Mouse (Mus musculus) intestine, embryonic 16.5 days (tissue): Measurements from ENCODE around the gene Zfp131. TPM values are rescaled to one million over a fixed set of nuclear protein-coding genes. Genes with fewer than 3 reads are reported as not detected.

ENCODE experiments used
- ATAC-seq: fragments of 200-750 bp; cut with Nextera tagmentation; 2 replicates; pipeline ENCODE4 v1.8.0; 2017; ENCODE audit warnings: moderate TSS enrichment, moderate library complexity
- H3K27ac ChIP-seq: fragments of 300-500 bp; sonication (generic); 2 replicates; pipeline ENCODE4 v1.5.1; 2014; ENCODE audit warnings: mild to moderate bottlenecking, low read length
- H3K27me3 ChIP-seq: fragments of 300-500 bp; sonication (generic); replicated peaks from 2 replicates; pipeline ENCODE4 v1.6.1; 2014; ENCODE audit warnings: low read length, control low read depth, mixed read lengths; ENCODE audit not compliant: control insufficient read depth, insufficient read depth
- H3K36me3 ChIP-seq: fragments of 300-500 bp; sonication (generic); 2 replicates; pipeline ENCODE4 v1.6.1; 2014; ENCODE audit warnings: low read length, control low read depth; ENCODE audit not compliant: control insufficient read depth, insufficient read depth
- H3K4me1 ChIP-seq: fragments of 300-500 bp; sonication (generic); 2 replicates; pipeline ENCODE4 v1.6.1; 2014; ENCODE audit warnings: low read length, control low read depth, mixed read lengths; ENCODE audit not compliant: control insufficient read depth, insufficient read depth
- H3K4me2 ChIP-seq: fragments of 300-500 bp; sonication (generic); 2 replicates; pipeline ENCODE4 v1.6.1; 2014; ENCODE audit warnings: low read depth, low read length, control low read depth
- H3K4me3 ChIP-seq: fragments of 300-500 bp; sonication (generic); 2 replicates; pipeline ENCODE4 v1.5.1; 2014; ENCODE audit warnings: mild to moderate bottlenecking, low read length
- H3K9ac ChIP-seq: fragments of 300-500 bp; sonication (generic); 2 replicates; pipeline ENCODE4 v1.6.1; 2014; ENCODE audit warnings: low read depth, low read length
- H3K9me3 ChIP-seq: fragments of 300-500 bp; sonication (generic); 2 replicates; pipeline ENCODE4 v1.6.1; 2016; ENCODE audit warnings: low read length, control low read depth; ENCODE audit not compliant: control insufficient read depth
- WGBS: fragments of 180-500 bp; shearing (Covaris S2); extraction: QIAGEN DNeasy Blood & Tissue Kit; methylation state at CpG from one replicate; pipeline ENCODE4 v1.1.7; 2014; 5-methylcytosine and 5-hydroxymethylcytosine counted together
- polyA plus RNA-seq: library from polyadenylated mRNA; unstranded; fragments of >200 nt; fragmentation: Nextera tagmentation; extraction: Ambion mirVana; gene quantifications from 2 replicates; pipeline ENCODE4 v1.2.1, GENCODE M21; 2015

Zfp131 gene
- polyA plus RNA-seq, 1 experiment from 2014 or later: 21.4 TPM

GRCm38 (mm10) chr13:119755681-119756471, 34.8 kb downstream of the Zfp131 start, which contains the start of gene Nim1k:
Gene Nim1k (minus strand): TSS chr13:119755882.
- Histone ChIP-seq H3K4me2 (peak within 1 kb of the TSS; percentile 74), H3K9ac (peak within 1 kb of the TSS; percentile 62), H3K27me3 (no peaks in the 10 kb centered on the region), H3K4me1 (peaks cover 12% of the 10 kb centered on the region), H3K4me3 (peak within 1 kb of the TSS; percentile 53), H3K36me3 (no peaks in the 10 kb centered on the region), H3K9me3 (no peaks in the 10 kb centered on the region), H3K27ac (peak within 1 kb of the TSS; percentile 33; the same call in 1 of the 2 replicates)
- ATAC-seq: peak; percentile 95
- 2% methylated on average over 43 of the region's 43 CpGs for WGBS

DNA sequence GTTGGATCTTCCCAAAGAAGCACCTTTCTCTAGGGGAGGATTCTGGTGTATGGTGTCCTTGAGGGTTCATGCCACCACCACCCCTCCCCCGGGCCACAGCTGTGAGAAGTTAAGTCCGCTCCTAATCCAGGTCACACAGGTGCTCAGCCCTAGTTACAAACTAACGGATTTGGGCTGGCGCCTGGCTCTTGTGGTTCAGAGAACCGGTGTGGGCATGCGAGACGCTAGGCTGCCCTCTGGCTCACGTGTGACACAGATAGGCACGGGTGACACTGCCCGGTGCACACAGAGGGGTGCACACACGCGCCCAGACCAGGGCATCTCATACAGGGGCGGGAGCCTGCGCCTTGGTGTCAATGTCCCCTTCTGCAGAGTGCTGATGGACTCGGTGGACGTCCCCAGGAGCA, 35.5 kb downstream of the Zfp131 start:
- Histone ChIP-seq H3K9ac (peak overlapping the region; percentile 62), H3K27ac (no peak overlapping the region)
- WGBS: 1% methylated on average over 16 of the region's 16 CpGs

DNA sequence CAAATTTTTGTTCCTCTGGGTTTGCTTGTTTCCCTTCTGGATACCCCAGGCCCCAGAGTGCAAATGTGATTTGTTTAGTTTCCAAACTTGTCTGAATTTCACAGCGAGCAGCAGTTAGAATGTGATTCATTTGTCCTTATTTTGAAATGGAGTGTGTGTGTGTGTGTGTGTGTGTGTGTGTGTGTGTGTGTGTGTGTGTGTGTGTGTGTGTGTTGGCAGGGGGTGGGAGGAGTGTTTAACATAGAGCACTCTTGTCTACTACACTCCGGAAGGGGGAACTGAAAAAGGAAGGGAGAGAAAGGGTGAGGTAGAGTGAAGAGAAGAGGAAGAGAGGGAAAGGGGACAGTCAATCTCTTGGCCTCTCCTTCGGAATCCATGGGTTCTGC, 36.1 kb downstream of the Zfp131 start:
- H3K27ac ChIP-seq: no peak overlapping the region
- H3K36me3 ChIP-seq: no peaks in the 10 kb centered on the region
- 36% methylated on average over 3 of the region's 3 CpGs for WGBS
- ATAC-seq: no peak
- peak overlapping the region; percentile 74 for H3K4me2 ChIP-seq
- peak overlapping the region; percentile 62; the same call in 1 of the 2 replicates for H3K9ac ChIP-seq
- no peaks in the 10 kb centered on the region for H3K9me3 ChIP-seq
- peaks cover 12% of the 10 kb centered on the region for H3K4me1 ChIP-seq
- no peak overlapping the region for H3K4me3 ChIP-seq
- no peaks in the 10 kb centered on the region for H3K27me3 ChIP-seq

More for the DNA sequence above, 35.5 kb downstream of the Zfp131 start:
- Histone ChIP-seq H3K36me3 (no peaks in the 10 kb centered on the region), H3K27me3 (no peaks in the 10 kb centered on the region), H3K4me2 (peak overlapping the region; percentile 74), H3K9me3 (no peaks in the 10 kb centered on the region), H3K4me3 (peak overlapping the region; percentile 53), H3K4me1 (peaks cover 12% of the 10 kb centered on the region)
- ATAC-seq: peak; percentile 64

- Histone ChIP-seq H3K9me3 (no peaks in the 10 kb centered on the region), H3K36me3 (no peaks in the 10 kb centered on the region), H3K27me3 (no peaks in the 10 kb centered on the region), H3K9ac (no peak overlapping the region), H3K4me1 (peaks cover 12% of the 10 kb centered on the region), H3K4me3 (no peak overlapping the region), H3K27ac (no peak overlapping the region), H3K4me2 (no peak overlapping the region)
- 62% methylated on average over 9 of the region's 9 CpGs for WGBS
- no peak for ATAC-seq
Observed at GRCm38 (mm10) chr13:119753859-119754634, 36.6 kb downstream of the Zfp131 start.

- Histone ChIP-seq H3K9ac (no peak overlapping the region), H3K9me3 (no peaks in the 10 kb centered on the region), H3K4me3 (no peak overlapping the region), H3K27me3 (no peaks in the 10 kb centered on the region), H3K4me1 (peaks cover under 1% of the 10 kb centered on the region; the same call in 1 of the 2 replicates), H3K36me3 (no peaks in the 10 kb centered on the region), H3K4me2 (no peak overlapping the region), H3K27ac (no peak overlapping the region)
- 86% methylated on average over 4 of the region's 4 CpGs for WGBS
- no peak for ATAC-seq
Observed at GRCm38 (mm10) chr13:119746930-119747329, 43.8 kb downstream of the Zfp131 start.

- H3K36me3 ChIP-seq: no peaks in the 10 kb centered on the region
- H3K9ac ChIP-seq: no peak overlapping the region
- no peak for ATAC-seq
- no peaks in the 10 kb centered on the region for H3K27me3 ChIP-seq
- no peak overlapping the region for H3K27ac ChIP-seq
- 77% methylated on average over 3 of the region's 3 CpGs for WGBS
- H3K9me3 ChIP-seq: no peaks in the 10 kb centered on the region
- H3K4me3 ChIP-seq: no peak overlapping the region
- H3K4me1 ChIP-seq: peaks cover 3% of the 10 kb centered on the region; the same call in 1 of the 2 replicates
- H3K4me2 ChIP-seq: no peak overlapping the region
Observed at GRCm38 (mm10) chr13:119743470-119743869, 47.2 kb downstream of the Zfp131 start.

DNA sequence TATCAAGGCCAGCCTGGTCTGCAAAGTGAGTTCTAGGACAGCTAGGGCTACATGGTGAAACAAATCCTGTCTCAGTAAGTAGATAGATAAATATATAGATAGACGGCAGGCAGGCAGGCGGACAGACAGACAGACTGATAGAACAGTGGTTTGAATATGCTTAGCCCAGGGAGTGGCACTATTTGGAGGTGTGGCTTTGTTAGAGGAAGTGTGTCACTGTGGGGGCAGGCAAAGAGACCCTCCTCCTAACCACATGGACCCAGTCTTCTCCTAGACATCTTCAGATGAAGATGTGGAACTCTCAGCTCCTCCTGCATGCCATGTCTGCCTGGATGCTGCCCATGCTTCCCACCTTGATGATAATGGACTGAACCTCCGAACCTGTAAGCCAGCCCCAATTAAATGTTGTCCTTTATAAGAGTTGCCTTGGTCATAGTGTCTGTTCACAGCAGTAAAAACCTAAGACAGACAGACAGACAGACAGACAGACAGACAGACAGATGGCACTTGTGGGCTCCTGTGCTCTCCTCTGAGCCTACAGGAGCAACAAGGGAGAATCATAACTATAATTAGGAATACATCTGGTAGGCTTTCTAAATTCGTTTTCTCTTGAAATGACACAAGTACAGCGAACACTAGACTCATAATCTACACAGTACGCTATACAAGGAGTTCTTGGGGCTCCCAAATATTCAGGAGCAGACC, 47.8 kb downstream of the Zfp131 start:
- Histone ChIP-seq H3K4me1 (peaks cover 3% of the 10 kb centered on the region; the same call in 1 of the 2 replicates), H3K9ac (no peak overlapping the region), H3K36me3 (no peaks in the 10 kb centered on the region), H3K4me2 (no peak overlapping the region), H3K9me3 (no peaks in the 10 kb centered on the region), H3K4me3 (no peak overlapping the region), H3K27ac (no peak overlapping the region), H3K27me3 (no peaks in the 10 kb centered on the region)
- 82% methylated on average over 6 of the region's 6 CpGs for WGBS
- no peak for ATAC-seq

GRCm38 (mm10) chr13:119741390-119742237, 49.1 kb downstream of the Zfp131 start:
- ATAC-seq: no peak
- Histone ChIP-seq H3K4me3 (peak overlapping the region; percentile 32), H3K27me3 (no peaks in the 10 kb centered on the region), H3K4me2 (peak overlapping the region; percentile 56), H3K36me3 (no peaks in the 10 kb centered on the region), H3K4me1 (peaks cover 3% of the 10 kb centered on the region; the same call in 1 of the 2 replicates), H3K9me3 (no peaks in the 10 kb centered on the region), H3K27ac (no peak overlapping the region), H3K9ac (peak overlapping the region; percentile 29; the same call in 1 of the 2 replicates)
- 11% methylated on average over 19 of the region's 19 CpGs for WGBS
